Mouse (Mus musculus) kidney, adult 11 months (tissue): Measurements from ENCODE around the gene Larp4.

Experiments used
- DNase-seq: peaks from one replicate; pipeline ENCODE4 v3.0.0; 2022

Larp4 gene

GRCm38 (mm10) chr15:100059626-100060311 is 89.9 kb downstream of the Larp4 start:
- DNase-seq: no peak

- no peak for DNase-seq
These were observed 90.8 kb downstream of the Larp4 start for GRCm38 (mm10) chr15:100060513-100061140.

GRCm38 (mm10) chr15:100061377-100061776 is 91.5 kb downstream of the Larp4 start:
- DNase-seq: no peak

- DNase-seq: no peak
These were observed 93.4 kb downstream of the Larp4 start for GRCm38 (mm10) chr15:100063229-100063773.
